Mouse (Mus musculus): ENCODE measurements at regions not wholly inside any gene's neighbourhood (a gene's known extent, or its start where the extent isn't known, plus 50 kb on each side); places are given as distances from the start of the nearest gene placed in this dataset.

- Histone ChIP-seq H3K4me3 (no peak overlapping the region), H3K27ac (no peak overlapping the region)
- TF ChIP-seq CTCF (conservative IDR thresholded peaks at IDR 0.05) = no peak
- DNase-seq (ENCODE audit: low spot score in 2 of 2) = no peak
Measured at GRCm38 (mm10) chr4:127648011-127648410, 290.0 kb upstream of the Gjb5 start.

GRCm38 (mm10) chr4:127647189-127647588 lies 289.2 kb upstream of the Gjb5 start:
- TF ChIP-seq CTCF (conservative IDR thresholded peaks at IDR 0.05) = no peak
- Histone ChIP-seq H3K4me3 (no peak overlapping the region), H3K27ac (no peak overlapping the region)
- no peak for DNase-seq (ENCODE audit: low spot score in 2 of 2)

GRCm38 (mm10) chr4:127640251-127641085 lies 282.5 kb upstream of the Gjb5 start:
- peak overlapping the region; percentile 97 for H3K27ac ChIP-seq
- DNase-seq (ENCODE audit: low spot score in 2 of 2) = peak; percentile 76 to 85
- no peak for TF ChIP-seq CTCF (conservative IDR thresholded peaks at IDR 0.05)
- no peak overlapping the region; the same call in 1 of the 2 replicates for H3K4me3 ChIP-seq

GRCm38 (mm10) chr4:127639765-127640164 lies 281.8 kb upstream of the Gjb5 start:
- Histone ChIP-seq H3K27ac (peak overlapping the region; percentile 97), H3K4me3 (no peak overlapping the region)
- no peak for TF ChIP-seq CTCF (conservative IDR thresholded peaks at IDR 0.05)
- no peak for DNase-seq (ENCODE audit: low spot score in 2 of 2)

GRCm38 (mm10) chr4:127636934-127637333 lies 279.0 kb upstream of the Gjb5 start:
- no peak for TF ChIP-seq CTCF (conservative IDR thresholded peaks at IDR 0.05)
- Histone ChIP-seq H3K4me3 (no peak overlapping the region), H3K27ac (peak overlapping the region; percentile 5; the same call in 1 of the 2 replicates)
- DNase-seq (ENCODE audit: low spot score in 2 of 2) = no peak

- Histone ChIP-seq H3K4me3 (no peak overlapping the region), H3K27ac (no peak overlapping the region)
- TF ChIP-seq CTCF (conservative IDR thresholded peaks at IDR 0.05) = no peak
- no peak for DNase-seq (ENCODE audit: low spot score in 2 of 2)
Measured at GRCm38 (mm10) chr4:127635262-127635661, 277.3 kb upstream of the Gjb5 start.

- no peak for TF ChIP-seq CTCF (conservative IDR thresholded peaks at IDR 0.05)
- no peak for DNase-seq (ENCODE audit: low spot score in 2 of 2)
- Histone ChIP-seq H3K27ac (no peak overlapping the region), H3K4me3 (no peak overlapping the region)
Measured at GRCm38 (mm10) chr4:127619870-127620269, 261.9 kb upstream of the Gjb5 start.

- peak; percentile 13 to 47 for DNase-seq (ENCODE audit: low spot score in 2 of 2)
- Histone ChIP-seq H3K4me3 (no peak overlapping the region), H3K27ac (no peak overlapping the region)
- peak; percentile 75 for TF ChIP-seq CTCF (conservative IDR thresholded peaks at IDR 0.05)
Measured at GRCm38 (mm10) chr4:127612761-127613160, 254.8 kb upstream of the Gjb5 start.

GRCm38 (mm10) chr4:127600919-127601318 lies 242.9 kb upstream of the Gjb5 start:
- no peak for TF ChIP-seq CTCF (conservative IDR thresholded peaks at IDR 0.05)
- DNase-seq (ENCODE audit: low spot score in 2 of 2) = peak; percentile 14 to 67
- H3K4me3 ChIP-seq = no peak overlapping the region
- H3K27ac ChIP-seq = no peak overlapping the region

GRCm38 (mm10) chr4:127598610-127599009 lies 240.6 kb upstream of the Gjb5 start:
- no peak for TF ChIP-seq CTCF (conservative IDR thresholded peaks at IDR 0.05)
- H3K27ac ChIP-seq = no peak overlapping the region
- no peak for DNase-seq (ENCODE audit: low spot score in 2 of 2)

GRCm38 (mm10) chr4:127594081-127594480 lies 236.1 kb upstream of the Gjb5 start:
- DNase-seq (ENCODE audit: low spot score in 2 of 2) = no peak
- TF ChIP-seq CTCF (conservative IDR thresholded peaks at IDR 0.05) = no peak
- Histone ChIP-seq H3K27ac (no peak overlapping the region), H3K4me3 (no peak overlapping the region)

More at GRCm38 (mm10) chr4:127598610-127599009, 240.6 kb upstream of the Gjb5 start:
- no peak overlapping the region for H3K4me3 ChIP-seq

- DNase-seq (ENCODE audit: low spot score in 2 of 2) = no peak
- no peak overlapping the region for H3K4me3 ChIP-seq
- H3K27ac ChIP-seq = no peak overlapping the region
- no peak for TF ChIP-seq CTCF (conservative IDR thresholded peaks at IDR 0.05)
Measured at GRCm38 (mm10) chr4:127591540-127591939, 233.6 kb upstream of the Gjb5 start.

GRCm38 (mm10) chr4:127586822-127587221 lies 228.8 kb upstream of the Gjb5 start:
- DNase-seq (ENCODE audit: low spot score in 2 of 2) = no peak
- Histone ChIP-seq H3K4me3 (no peak overlapping the region), H3K27ac (no peak overlapping the region)
- TF ChIP-seq CTCF (conservative IDR thresholded peaks at IDR 0.05) = no peak

- no peak overlapping the region for H3K4me3 ChIP-seq
- peak; percentile 59 to 83 for DNase-seq (ENCODE audit: low spot score in 2 of 2)
- TF ChIP-seq CTCF (conservative IDR thresholded peaks at IDR 0.05) = no peak
- 0 out of 2 replicates have a peak overlapping the region, but pooled peaks have one; percentile 5 for H3K27ac ChIP-seq
Measured at GRCm38 (mm10) chr4:127576521-127576920, 218.5 kb upstream of the Gjb5 start.

Measured in layer of hippocampus, adult 2 months (tissue).